In genomic region chr5:117357478-117358247, GRCm38 (mm10) we compare ENCODE assay signal across 8 mouse cellular contexts. TPM values are rescaled to one million over a fixed set of nuclear protein-coding genes. Genes with fewer than 3 reads are reported as not detected.
DNase-seq lines count a peak whose midpoint lies in the region; ATAC-seq and TF ChIP-seq lines count a peak whose summit lies in the region.

No protein-coding gene starts in this region.

- peak; percentile 38 for ATAC-seq in kidney, postnatal 0 days (replicated peaks; ENCODE audit: low FRiP score, low read depth)
- ATAC-seq in midbrain, embryonic 14.5 days (ENCODE audit: low FRiP score, low TSS enrichment), result peak; percentile 56

- peaks cover 58% of the 10 kb centered on the region for H3K4me1 ChIP-seq in heart, embryonic 10.5 days
- peaks cover 32% of the 10 kb centered on the region for H3K4me1 ChIP-seq in kidney, postnatal 0 days (replicated peaks; ENCODE audit: insufficient read depth, low read length)
- H3K4me1 ChIP-seq in midbrain, embryonic 14.5 days (ENCODE audit: control insufficient read depth, insufficient read depth, low read length), result peaks cover 34% of the 10 kb centered on the region

- H3K9ac ChIP-seq in kidney, postnatal 0 days (ENCODE audit: low read depth, low read length), result peak overlapping the region; percentile 96
- peak overlapping the region; percentile 96 for H3K9ac ChIP-seq in midbrain, embryonic 14.5 days (replicated peaks; ENCODE audit: low read length)

- no peaks in the 10 kb centered on the region for H3K9me3 ChIP-seq in heart, embryonic 10.5 days
- H3K9me3 ChIP-seq in kidney, postnatal 0 days (replicated peaks; ENCODE audit: low read length), result no peaks in the 10 kb centered on the region
- H3K9me3 ChIP-seq in midbrain, embryonic 14.5 days (ENCODE audit: control insufficient read depth, low read length), result no peaks in the 10 kb centered on the region

- H3K27ac ChIP-seq in heart, embryonic 10.5 days, result peak overlapping the region; percentile 96
- H3K27ac ChIP-seq in kidney, postnatal 0 days, result peak overlapping the region; percentile 97
- peak overlapping the region; percentile 89 for H3K27ac ChIP-seq in midbrain, embryonic 14.5 days (replicated peaks; ENCODE audit: low read depth, low read length)

- peak overlapping the region; percentile 92 for H3K4me2 ChIP-seq in kidney, postnatal 0 days (ENCODE audit: low read length)
- peak overlapping the region; percentile 91 for H3K4me2 ChIP-seq in midbrain, embryonic 14.5 days (ENCODE audit: low read length)

- peak overlapping the region; percentile 97 for H3K4me3 ChIP-seq in heart, embryonic 10.5 days
- peak overlapping the region; percentile 97 for H3K4me3 ChIP-seq in kidney, postnatal 0 days (replicated peaks; ENCODE audit: low read depth, low read length)
- H3K4me3 ChIP-seq in midbrain, embryonic 14.5 days (replicated peaks; ENCODE audit: low read depth, low read length), result peak overlapping the region; percentile 98

- H3K27me3 ChIP-seq in heart, embryonic 10.5 days (ENCODE audit: insufficient read depth, poor library complexity, severe bottlenecking), result no peaks in the 10 kb centered on the region
- H3K27me3 ChIP-seq in kidney, postnatal 0 days (ENCODE audit: insufficient read depth, low read length), result no peaks in the 10 kb centered on the region
- H3K27me3 ChIP-seq in midbrain, embryonic 14.5 days (ENCODE audit: control insufficient read depth, insufficient read depth, low read length), result no peaks in the 10 kb centered on the region

- DNase-seq in layer of hippocampus, postnatal 36 days, result peak; percentile 29 to 49
- DNase-seq in layer of hippocampus, adult 9-10 months (ENCODE audit: low spot score), result no peak
- peak; percentile 32 for DNase-seq in Muller cell, postnatal 12 days (ENCODE audit: inconsistent ontology term)
- peak; percentile 47 for DNase-seq in embryo, embryonic 10 days (ENCODE audit: low spot score)
- no peak for DNase-seq in heart, embryonic 10.5 days (ENCODE audit: low spot score)
- peak; percentile 36 for DNase-seq in kidney, postnatal 0 days (ENCODE audit: low spot score)
- peak; percentile 59 for DNase-seq in midbrain, embryonic 14.5 days
- peak; percentile 73 for DNase-seq in thymus, postnatal 14 days

- 1% methylated on average over 46 of the region's 49 CpGs for WGBS in heart, embryonic 10.5 days
- WGBS in kidney, postnatal 0 days, result under 1% methylated on average over 41 of the region's 49 CpGs
- under 1% methylated on average over 45 of the region's 49 CpGs for WGBS in midbrain, embryonic 14.5 days

- no peaks in the 10 kb centered on the region for H3K36me3 ChIP-seq in heart, embryonic 10.5 days
- no peaks in the 10 kb centered on the region for H3K36me3 ChIP-seq in kidney, postnatal 0 days (ENCODE audit: insufficient read depth, low read length)
- no peaks in the 10 kb centered on the region for H3K36me3 ChIP-seq in midbrain, embryonic 14.5 days (ENCODE audit: control insufficient read depth, insufficient read depth, low read length)

- TF ChIP-seq CTCF in kidney, postnatal 0 days (IDR thresholded peaks at IDR 0.05; ENCODE audit: low read depth), result no peak

RNA-seq across cellular contexts. Expression of gene Wsb2, which starts 0.6 kb away (rescaled TPM):
- 100 to 1,000 TPM; 262 to 273 TPM for total RNA-seq in layer of hippocampus, postnatal 36 days (2021)
- polyA plus RNA-seq in heart, embryonic 10.5 days (2016; fragmentation: Nextera tagmentation; extraction: Ambion mirVana), result 79.6 and 88.4 TPM in 2 replicates
- 89.3 and 92.2 TPM in 2 replicates for polyA plus RNA-seq in kidney, postnatal 0 days (2015; fragmentation: Nextera tagmentation; extraction: Ambion mirVana)
- polyA plus RNA-seq in midbrain, embryonic 14.5 days (2014; fragmentation: Nextera tagmentation; extraction: Ambion mirVana), result 238 and 242 TPM in 2 replicates

RNA-seq across cellular contexts. Expression of gene Rfc5, which starts 31.2 kb away (rescaled TPM):
- 10 to 100 TPM; 18.8 to 19.7 TPM for total RNA-seq in layer of hippocampus, postnatal 36 days (2021)
- polyA plus RNA-seq in heart, embryonic 10.5 days (2016; fragmentation: Nextera tagmentation; extraction: Ambion mirVana), result 91.6 and 105 TPM in 2 replicates
- polyA plus RNA-seq in kidney, postnatal 0 days (2015; fragmentation: Nextera tagmentation; extraction: Ambion mirVana), result 54.7 and 60.2 TPM in 2 replicates
- polyA plus RNA-seq in midbrain, embryonic 14.5 days (2014; fragmentation: Nextera tagmentation; extraction: Ambion mirVana), result 23.0 and 30.7 TPM in 2 replicates

RNA-seq across cellular contexts. Expression of gene Vsig10, which starts 38.8 kb away (rescaled TPM):
- 1 to 10 TPM; 1.9 to 2.6 TPM for total RNA-seq in layer of hippocampus, postnatal 36 days (2021)
- 5.4 and 5.8 TPM in 2 replicates for polyA plus RNA-seq in heart, embryonic 10.5 days (2016; fragmentation: Nextera tagmentation; extraction: Ambion mirVana)
- 9.5 and 11.6 TPM in 2 replicates for polyA plus RNA-seq in kidney, postnatal 0 days (2015; fragmentation: Nextera tagmentation; extraction: Ambion mirVana)
- 0.24 and 1.3 TPM in 2 replicates for polyA plus RNA-seq in midbrain, embryonic 14.5 days (2014; fragmentation: Nextera tagmentation; extraction: Ambion mirVana)

RNA-seq across cellular contexts. Expression of gene Ksr2, which starts 56.1 kb away (rescaled TPM):
- total RNA-seq in layer of hippocampus, postnatal 36 days (2021), result 10 to 100 TPM; 34.6 to 42.0 TPM
- polyA plus RNA-seq in heart, embryonic 10.5 days (2016; fragmentation: Nextera tagmentation; extraction: Ambion mirVana), result 0.09 and 0.11 TPM in 2 replicates
- polyA plus RNA-seq in kidney, postnatal 0 days (2015; fragmentation: Nextera tagmentation; extraction: Ambion mirVana), result 0.42 and 0.71 TPM in 2 replicates
- 6.5 and 8.1 TPM in 2 replicates for polyA plus RNA-seq in midbrain, embryonic 14.5 days (2014; fragmentation: Nextera tagmentation; extraction: Ambion mirVana)

Comparison
In these comparisons a context has a peak if more than half of its experiments do, and no peak if none do; other contexts are left out.
1. DNase-seq: peak in layer of hippocampus, postnatal 36 days (2 of 2), Muller cell, postnatal 12 days (single experiment), embryo, embryonic 10 days (single experiment), kidney, postnatal 0 days (single experiment), midbrain, embryonic 14.5 days (single experiment) and thymus, postnatal 14 days (single experiment); none in layer of hippocampus, adult 9-10 months (single experiment) and heart, embryonic 10.5 days (single experiment).
2. Peak in every context shown above with its lines, with median percentiles within 50 percentile points of each other: H3K27ac ChIP-seq and H3K4me3 ChIP-seq.